Mouse (Mus musculus) adipocyte (in vitro differentiated cells): Measurements from ENCODE around the gene Zfp398.
"Not testable (repeated sequence)": the region's sequence is repeated elsewhere in the genome, so short reads cannot be mapped to it uniquely, and the experiment has no call there.

Source experiments
- DNase-seq: peaks from one replicate; pipeline ENCODE4 v3.0.0-alpha.2; 2016; ENCODE audit warnings: low spot score

Zfp398 gene

GRCm38 (mm10) chr6:47827462-47827861 lies 8.0 kb upstream of the Zfp398 start:
- DNase-seq, result no peak

GRCm38 (mm10) chr6:47828950-47829349 lies 6.5 kb upstream of the Zfp398 start:
- peak; percentile 85 for DNase-seq

- peak; percentile 87 for DNase-seq
These were observed 5.1 kb upstream of the Zfp398 start, which contains the start of gene Zfp786 for GRCm38 (mm10) chr6:47830104-47831078. Gene Zfp786, minus strand, starts transcription at chr6:47830867.

- no peak for DNase-seq
These were observed 3.2 kb upstream of the Zfp398 start for GRCm38 (mm10) chr6:47832220-47832619.

GRCm38 (mm10) chr6:47835984-47836521 lies 592 bp downstream of the Zfp398 start:
- peak; percentile 58 for DNase-seq

GRCm38 (mm10) chr6:47837630-47838029 lies 2.2 kb downstream of the Zfp398 start:
- peak; percentile 52 for DNase-seq

- no peak for DNase-seq
These were observed 5.6 kb downstream of the Zfp398 start for GRCm38 (mm10) chr6:47841077-47841476.

- DNase-seq, result no peak
These were observed 6.4 kb downstream of the Zfp398 start for GRCm38 (mm10) chr6:47841831-47842230.

GRCm38 (mm10) chr6:47842337-47842736 lies 6.9 kb downstream of the Zfp398 start:
- DNase-seq, result no peak

- DNase-seq, result no peak
These were observed 10.3 kb downstream of the Zfp398 start for GRCm38 (mm10) chr6:47845779-47846178.

GRCm38 (mm10) chr6:47857241-47857640 lies 21.8 kb downstream of the Zfp398 start:
- no peak for DNase-seq

- DNase-seq, result not testable (repeated sequence)
These were observed 22.3 kb downstream of the Zfp398 start for GRCm38 (mm10) chr6:47857729-47858128.

- no peak for DNase-seq
These were observed 36.8 kb downstream of the Zfp398 start for GRCm38 (mm10) chr6:47872266-47872665.

- DNase-seq, result no peak
These were observed 41.6 kb downstream of the Zfp398 start, which contains the start of gene Zfp282 for GRCm38 (mm10) chr6:47877058-47877457. Gene Zfp282, plus strand, starts transcription at chr6:47877204.

- DNase-seq, result peak; percentile 93
These were observed 42.1 kb downstream of the Zfp398 start for GRCm38 (mm10) chr6:47877461-47878132.

GRCm38 (mm10) chr6:47878133-47878514 lies 42.7 kb downstream of the Zfp398 start:
- peak; percentile 51 for DNase-seq

- no peak for DNase-seq
These were observed 43.1 kb downstream of the Zfp398 start for GRCm38 (mm10) chr6:47878593-47878992.

- no peak for DNase-seq
These were observed 43.7 kb downstream of the Zfp398 start for GRCm38 (mm10) chr6:47879049-47879716.

- DNase-seq, result no peak
These were observed 44.7 kb downstream of the Zfp398 start for GRCm38 (mm10) chr6:47880166-47880565.

GRCm38 (mm10) chr6:47888812-47889383 lies 53.4 kb downstream of the Zfp398 start:
- DNase-seq, result no peak

GRCm38 (mm10) chr6:47899416-47899815 lies 64.0 kb downstream of the Zfp398 start:
- no peak for DNase-seq

GRCm38 (mm10) chr6:47903587-47903986 lies 68.1 kb downstream of the Zfp398 start:
- DNase-seq, result peak; percentile 29
